Mouse (Mus musculus) intestine, embryonic 14.5 days (tissue): Measurements from ENCODE around the gene Tuba3a. TPM values are rescaled to one million over a fixed set of nuclear protein-coding genes. Genes with fewer than 3 reads are reported as not detected.
"Not testable (repeated sequence)": the region's sequence is repeated elsewhere in the genome, so short reads cannot be mapped to it uniquely, and the experiment has no call there.

Experiments used
- ATAC-seq: fragments of 200-750 bp; cut with Nextera tagmentation; replicated peaks from 2 replicates; pipeline ENCODE4 v1.8.0; 2017; ENCODE audit warnings: low read depth, moderate number of reproducible peaks, moderate TSS enrichment, moderate library complexity; ENCODE audit not compliant: low FRiP score, low TSS enrichment
- DNase-seq: peaks from one replicate; pipeline ENCODE4 v3.0.0-alpha.2; 2018; ENCODE audit warnings: low spot score
- H3K27ac ChIP-seq: fragments of 300-500 bp; sonication (generic); 2 replicates; pipeline ENCODE4 v1.5.1; 2014; ENCODE audit warnings: low read depth, mild to moderate bottlenecking, control low read depth
- H3K27me3 ChIP-seq: fragments of 300-500 bp; sonication (generic); replicated peaks from 2 replicates; pipeline ENCODE4 v1.6.1; 2014; ENCODE audit warnings: low read length, control low read depth; ENCODE audit not compliant: control insufficient read depth, insufficient read depth
- H3K36me3 ChIP-seq: fragments of 300-500 bp; sonication (generic); 2 replicates; pipeline ENCODE4 v1.6.1; 2014; ENCODE audit warnings: low read length, control low read depth; ENCODE audit not compliant: control insufficient read depth, insufficient read depth
- H3K4me1 ChIP-seq: fragments of 300-500 bp; sonication (generic); replicated peaks from 2 replicates; pipeline ENCODE4 v1.6.1; 2014; ENCODE audit warnings: low read length, control low read depth, mixed read lengths; ENCODE audit not compliant: control insufficient read depth, insufficient read depth
- H3K4me2 ChIP-seq: fragments of 300-500 bp; sonication (generic); 2 replicates; pipeline ENCODE4 v1.6.1; 2014; ENCODE audit warnings: low read length
- H3K4me3 ChIP-seq: fragments of 300-500 bp; sonication (generic); 2 replicates; pipeline ENCODE4 v1.5.1; 2014; ENCODE audit warnings: low read depth, low read length, control low read depth, mixed read lengths
- H3K9ac ChIP-seq: fragments of 300-500 bp; sonication (generic); 2 replicates; pipeline ENCODE4 v1.6.1; 2014; ENCODE audit warnings: mild to moderate bottlenecking, low read length
- H3K9me3 ChIP-seq: fragments of 300-500 bp; sonication (generic); 2 replicates; pipeline ENCODE4 v1.6.1; 2016; ENCODE audit warnings: low read length, control low read depth; ENCODE audit not compliant: control insufficient read depth
- WGBS: fragments of 180-500 bp; shearing (Covaris S2); extraction: QIAGEN DNeasy Blood & Tissue Kit; methylation state at CpG from one replicate; pipeline ENCODE4 v1.1.7; 2014; 5-methylcytosine and 5-hydroxymethylcytosine counted together
- polyA plus RNA-seq: library from polyadenylated mRNA; unstranded; fragments of >200 nt; fragmentation: Nextera tagmentation; extraction: Ambion mirVana; gene quantifications from 2 replicates; pipeline ENCODE4 v1.2.1, GENCODE M21; 2014

The Tuba3a gene
- polyA plus RNA-seq, 1 experiment from 2014 or later, result 0.12 TPM

GRCm38 (mm10) chr6:125284751-125285150 lies 1.1 kb downstream of the Tuba3a start:
- Histone ChIP-seq H3K36me3 (no peaks in the 10 kb centered on the region), H3K9ac (no peak overlapping the region), H3K4me3 (no peak overlapping the region), H3K9me3 (no peaks in the 10 kb centered on the region), H3K27me3 (no peaks in the 10 kb centered on the region), H3K4me1 (no peaks in the 10 kb centered on the region), H3K27ac (no peak overlapping the region), H3K4me2 (no peak overlapping the region)
- DNase-seq (no peak), ATAC-seq (no peak)
- WGBS, result 83% methylated on average over 7 of the region's 7 CpGs

- Histone ChIP-seq H3K4me1 (no peaks in the 10 kb centered on the region), H3K9me3 (no peaks in the 10 kb centered on the region), H3K36me3 (no peaks in the 10 kb centered on the region), H3K4me2 (no peak overlapping the region), H3K4me3 (no peak overlapping the region), H3K27ac (peak overlapping the region; percentile 7; the same call in 1 of the 2 replicates), H3K27me3 (no peaks in the 10 kb centered on the region), H3K9ac (no peak overlapping the region)
- DNase-seq (no peak), ATAC-seq (no peak)
- 35% methylated on average over 8 of the region's 8 CpGs for WGBS
These were observed 1.6 kb downstream of the Tuba3a start for GRCm38 (mm10) chr6:125284250-125284649.

- H3K9me3 ChIP-seq, H3K27ac ChIP-seq, H3K27me3 ChIP-seq, H3K36me3 ChIP-seq, H3K4me3 ChIP-seq, H3K4me2 ChIP-seq, H3K4me1 ChIP-seq, ATAC-seq, DNase-seq, H3K9ac ChIP-seq: not testable (repeated sequence)
- 93% methylated on average over 13 of the region's 13 CpGs for WGBS
These were observed 3.1 kb downstream of the Tuba3a start for GRCm38 (mm10) chr6:125282721-125283120.

- Histone ChIP-seq H3K4me1 (no peaks in the 10 kb centered on the region), H3K27me3 (no peaks in the 10 kb centered on the region), H3K4me3 (no peak overlapping the region), H3K9ac (no peak overlapping the region), H3K9me3 (no peaks in the 10 kb centered on the region), H3K36me3 (no peaks in the 10 kb centered on the region), H3K4me2 (no peak overlapping the region), H3K27ac (no peak overlapping the region)
- WGBS, result 60% methylated on average over 8 of the region's 8 CpGs
- ATAC-seq (no peak), DNase-seq (no peak)
These were observed 6.1 kb downstream of the Tuba3a start for GRCm38 (mm10) chr6:125279729-125280128.

GRCm38 (mm10) chr6:125274841-125275563 lies 10.8 kb downstream of the Tuba3a start:
- peak; percentile 66 for DNase-seq
- 55% methylated on average over 15 of the region's 15 CpGs for WGBS

GRCm38 (mm10) chr6:125272228-125272785 lies 13.5 kb downstream of the Tuba3a start:
- ATAC-seq, result no peak
- 77% methylated on average over 10 of the region's 10 CpGs for WGBS

More at GRCm38 (mm10) chr6:125274841-125275563, 10.8 kb downstream of the Tuba3a start:
- Histone ChIP-seq H3K9me3 (no peaks in the 10 kb centered on the region), H3K9ac (no peak overlapping the region), H3K27me3 (no peaks in the 10 kb centered on the region), H3K36me3 (no peaks in the 10 kb centered on the region), H3K4me1 (peaks cover 4% of the 10 kb centered on the region), H3K4me2 (no peak overlapping the region), H3K27ac (no peak overlapping the region), H3K4me3 (no peak overlapping the region)
- ATAC-seq, result no peak

GRCm38 (mm10) chr6:125271455-125272227 lies 14.2 kb downstream of the Tuba3a start:
- H3K9me3 ChIP-seq, result no peaks in the 10 kb centered on the region
- ATAC-seq (peak; percentile 87), DNase-seq (peak; percentile 95)
- H3K9ac ChIP-seq, result no peak overlapping the region
- H3K27ac ChIP-seq, result no peak overlapping the region
- peak overlapping the region; percentile 44 for H3K4me2 ChIP-seq
- no peaks in the 10 kb centered on the region for H3K36me3 ChIP-seq
- 16% methylated on average over 17 of the region's 17 CpGs for WGBS
- no peaks in the 10 kb centered on the region for H3K27me3 ChIP-seq
- H3K4me3 ChIP-seq, result no peak overlapping the region
- H3K4me1 ChIP-seq, result peaks cover 4% of the 10 kb centered on the region

More at GRCm38 (mm10) chr6:125272228-125272785, 13.5 kb downstream of the Tuba3a start:
- H3K9me3 ChIP-seq, result no peaks in the 10 kb centered on the region
- H3K4me1 ChIP-seq, result peaks cover 4% of the 10 kb centered on the region
- no peak for DNase-seq
- no peak overlapping the region for H3K27ac ChIP-seq
- H3K4me2 ChIP-seq, result no peak overlapping the region
- no peak overlapping the region for H3K9ac ChIP-seq
- no peaks in the 10 kb centered on the region for H3K36me3 ChIP-seq
- no peak overlapping the region for H3K4me3 ChIP-seq
- H3K27me3 ChIP-seq, result no peaks in the 10 kb centered on the region

- H3K4me2 ChIP-seq, result no peak overlapping the region
- H3K4me1 ChIP-seq, result peaks cover 4% of the 10 kb centered on the region
- 49% methylated on average over 6 of the region's 6 CpGs for WGBS
- no peaks in the 10 kb centered on the region for H3K27me3 ChIP-seq
- no peak overlapping the region for H3K4me3 ChIP-seq
- H3K9me3 ChIP-seq, result no peaks in the 10 kb centered on the region
- no peaks in the 10 kb centered on the region for H3K36me3 ChIP-seq
- DNase-seq (no peak), ATAC-seq (no peak)
- H3K9ac ChIP-seq, result no peak overlapping the region
- H3K27ac ChIP-seq, result no peak overlapping the region
These were observed 17.0 kb downstream of the Tuba3a start for GRCm38 (mm10) chr6:125268799-125269198.
